13 mouse cellular contexts compared by ENCODE assay signal in genomic region chr2:5456108-5456507, GRCm38 (mm10).
DNase-seq lines count a peak whose midpoint lies in the region; ATAC-seq and TF ChIP-seq lines count a peak whose summit lies in the region.
"Had no signal": no experiment of that assay in that cellular context is flagged by ENCODE, and none has a peak within 500 bp of the region (broad histone marks: within the 10 kb centered on the region; RNA-seq: fewer than 3 reads in every experiment).

No protein-coding gene starts in this region.

- no peak overlapping the region for H3K9ac ChIP-seq in lung, embryonic 16.5 days (ENCODE audit: low read length)
- no peak overlapping the region for H3K9ac ChIP-seq in liver, postnatal 0 days (replicated peaks)

- no peak for TF ChIP-seq CTCF in liver, postnatal 0 days (IDR thresholded peaks at IDR 0.05; ENCODE audit: low read depth)

- H3K4me1 ChIP-seq in lung, embryonic 16.5 days (replicated peaks; ENCODE audit: control insufficient read depth, insufficient read depth, low read length), result peaks cover 2% of the 10 kb centered on the region; the same call in 1 of the 2 replicates
- 0 out of 2 replicates have a peak, but pooled peaks cover 2% of the 10 kb centered on the region for H3K4me1 ChIP-seq in liver, postnatal 0 days (ENCODE audit: insufficient read depth)
- H3K4me1 ChIP-seq: megakaryocyte, embryonic 14.5 days had no signal

- WGBS in lung, embryonic 16.5 days, result 42% methylated on average over 2 of the region's 2 CpGs
- 50% methylated on average over 2 of the region's 2 CpGs for WGBS in liver, postnatal 0 days (ENCODE audit: insufficient replicate concordance)

- no peak for TF ChIP-seq EP300 in liver, postnatal 0 days (IDR thresholded peaks at IDR 0.05; ENCODE audit: low read depth)

- no peak overlapping the region for H3K4me2 ChIP-seq in lung, embryonic 16.5 days (ENCODE audit: low read depth, low read length)
- H3K4me2 ChIP-seq in liver, postnatal 0 days (ENCODE audit: low read depth, low read length), result no peak overlapping the region

- intact Hi-C loops in heart, postnatal 14 days (cut with DNase I), result loop anchor here (10.0 kb wide), 1 partner anchor 259 kb away; the partner anchor contains the start of gene Camk1d
- intact Hi-C loops in left cerebral cortex, postnatal 36 days (cut with DNase I), result loop anchor here (10.0 kb wide), 2 partner anchors 139 to 259 kb away; partner anchors contain the start of gene Camk1d

- ATAC-seq in lung, embryonic 16.5 days (ENCODE audit: low read depth), result peak; percentile 64
- ATAC-seq in erythroid progenitor cell, adult 5-6 weeks (replicated peaks; ENCODE audit: low FRiP score, poor library complexity, severe bottlenecking), result peak; percentile 48; the same call in 1 of the 2 replicates
- peak; percentile 76 for ATAC-seq in liver, postnatal 0 days
- ATAC-seq: hindbrain, postnatal 0 days had no signal

- H3K9me3 ChIP-seq in lung, embryonic 16.5 days (ENCODE audit: control insufficient read depth, low read length), result no peaks in the 10 kb centered on the region
- H3K9me3 ChIP-seq in liver, postnatal 0 days (ENCODE audit: low read length), result no peaks in the 10 kb centered on the region

- no peak for DNase-seq in lung, postnatal 36 days
- peak; percentile 34 to 44 for DNase-seq in heart, postnatal 14 days
- DNase-seq in liver, postnatal 0 days, result no peak
- no peak for DNase-seq in cerebellum, adult 9-11 months
- no peak for DNase-seq in left cerebral cortex, postnatal 36 days (ENCODE audit: low spot score in 2 of 2)
- DNase-seq: cerebellum, adult 11 months; kidney, postnatal 10 days; layer of hippocampus, postnatal 36 days had no signal

- H3K36me3 ChIP-seq in lung, embryonic 16.5 days (ENCODE audit: control insufficient read depth, insufficient read depth, low read length), result no peaks in the 10 kb centered on the region
- H3K36me3 ChIP-seq in liver, postnatal 0 days (replicated peaks; ENCODE audit: insufficient read depth, low read length), result no peaks in the 10 kb centered on the region

- H3K4me3 ChIP-seq in lung, embryonic 16.5 days (ENCODE audit: low read length), result no peak overlapping the region
- H3K4me3 ChIP-seq in liver, postnatal 0 days (ENCODE audit: low read depth, low read length), result no peak overlapping the region
- H3K4me3 ChIP-seq: megakaryocyte, embryonic 14.5 days had no signal

- no peaks in the 10 kb centered on the region for H3K27me3 ChIP-seq in lung, embryonic 16.5 days (ENCODE audit: control insufficient read depth, insufficient read depth, low read depth, low read length)
- no peaks in the 10 kb centered on the region for H3K27me3 ChIP-seq in liver, postnatal 0 days (ENCODE audit: insufficient read depth, low read length)
- H3K27me3 ChIP-seq: CH12.LX had no signal

- H3K27ac ChIP-seq in lung, embryonic 16.5 days (ENCODE audit: low read length), result no peak overlapping the region
- H3K27ac ChIP-seq in liver, postnatal 0 days (ENCODE audit: low read depth), result no peak overlapping the region
- H3K27ac ChIP-seq: hindbrain, postnatal 0 days had no signal

Comparison
In these comparisons a context has a peak if more than half of its experiments do, and no peak if none do; other contexts are left out.
1. DNase-seq: peak in heart, postnatal 14 days (2 of 2); none in lung, postnatal 36 days (single experiment), liver, postnatal 0 days (single experiment), cerebellum, adult 9-11 months (single experiment) and left cerebral cortex, postnatal 36 days (0 of 2).
2. Peak in every context shown above with its lines, with median percentiles within 50 percentile points of each other: ATAC-seq.